Mouse (Mus musculus): ENCODE measurements around the gene Olfr642. TPM values are rescaled to one million over a fixed set of nuclear protein-coding genes. Genes with fewer than 3 reads are reported as not detected.

Olfr642 gene
- polyA plus RNA-seq (2015; fragmentation: Illumina TruSeq; extraction: RNeasy Lipid Tissue Mini Kit (QIAGEN cat#74804); ENCODE audit: insufficient read depth, low read depth, low replicate concordance) = not detected

DNA sequence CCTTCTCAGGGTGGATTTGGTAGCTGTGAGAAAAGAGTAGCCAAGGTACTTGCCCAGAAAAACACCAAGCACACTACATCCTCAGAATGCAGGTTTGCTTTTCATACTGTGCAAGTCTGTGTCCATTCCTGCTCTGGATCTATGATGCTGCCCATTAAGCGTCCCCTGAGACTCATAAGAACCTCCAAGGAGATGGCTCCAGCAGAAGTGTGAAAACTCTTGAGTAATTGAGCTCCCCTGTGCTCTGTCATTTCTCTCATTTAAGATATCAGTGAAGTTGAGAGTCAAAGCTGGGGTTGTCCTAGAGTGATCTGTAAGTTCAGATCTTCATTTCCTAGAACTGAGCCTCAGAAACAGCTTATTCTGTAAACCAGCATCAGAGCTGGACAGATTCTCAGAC is at the start of gene Olfr642:
Olfr642 (minus strand) TSS at position 101 of the 400 bp plus-strand sequence.

DNA sequence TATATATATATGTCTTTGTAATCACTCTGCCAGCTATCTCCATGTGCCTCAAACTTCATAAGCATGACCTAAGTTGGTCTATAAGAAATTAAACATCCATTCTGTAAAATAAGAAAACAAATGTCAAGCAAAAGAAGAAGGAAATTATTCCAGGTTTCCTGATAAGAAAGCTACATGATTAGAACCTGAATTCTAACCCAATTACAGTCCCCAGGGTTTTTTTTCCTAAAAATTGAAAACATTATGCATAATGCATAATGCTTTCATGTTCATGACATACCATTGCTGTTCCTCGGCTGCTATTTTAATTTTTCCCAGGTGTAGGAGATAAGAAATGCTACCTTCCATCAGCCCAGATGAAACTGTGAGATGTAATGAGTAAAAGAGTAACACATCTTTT is 32.9 kb upstream of the Olfr642 start, which contains the start of gene Olfr645:
Olfr645 (minus strand) TSS at position 101 of the 400 bp plus-strand sequence.

DNA sequence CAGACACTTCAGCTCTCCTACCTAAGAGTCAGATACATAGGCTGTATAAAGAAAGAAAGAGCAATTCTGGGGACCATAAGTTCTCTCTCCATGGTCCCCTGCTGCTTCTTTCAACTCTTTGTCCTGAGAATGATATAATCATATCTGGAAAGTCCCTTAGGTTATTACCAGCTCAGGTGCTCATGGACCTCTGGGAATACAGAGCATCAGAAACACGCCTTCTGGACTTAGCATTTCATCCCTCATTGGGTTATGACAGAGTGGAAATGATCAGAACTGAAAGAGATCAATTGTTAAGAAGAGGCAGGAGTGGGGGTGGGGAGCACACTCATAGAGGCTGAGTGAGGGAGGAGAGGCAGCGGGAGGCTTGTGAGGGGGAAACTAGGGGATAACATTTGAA is 19.3 kb upstream of the Olfr642 start, which contains the start of gene Olfr644:
Olfr644 (minus strand) TSS at position 101 of the 400 bp plus-strand sequence.

DNA sequence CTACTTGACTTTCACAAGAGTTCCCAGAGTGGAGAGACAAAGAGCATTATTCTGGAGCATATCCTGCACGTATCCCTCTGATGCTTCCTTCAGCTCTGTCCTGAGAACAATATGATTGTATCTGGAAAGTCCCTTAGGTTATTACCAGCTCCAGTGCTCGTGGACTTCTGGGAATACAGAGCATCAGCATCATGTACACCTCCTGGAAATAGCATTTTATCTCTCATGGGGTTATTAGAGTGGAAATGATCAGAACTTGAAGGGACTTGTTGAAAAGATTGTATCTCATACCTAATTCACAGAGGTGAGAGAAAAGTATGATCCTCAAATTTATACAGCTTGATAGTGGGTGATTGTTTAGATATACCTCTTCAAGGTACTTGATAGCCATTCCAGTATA is 8.9 kb upstream of the Olfr642 start, which contains the start of gene 4930516K23Rik:
4930516K23Rik (minus strand) TSS at position 101 of the 400 bp plus-strand sequence.

DNA sequence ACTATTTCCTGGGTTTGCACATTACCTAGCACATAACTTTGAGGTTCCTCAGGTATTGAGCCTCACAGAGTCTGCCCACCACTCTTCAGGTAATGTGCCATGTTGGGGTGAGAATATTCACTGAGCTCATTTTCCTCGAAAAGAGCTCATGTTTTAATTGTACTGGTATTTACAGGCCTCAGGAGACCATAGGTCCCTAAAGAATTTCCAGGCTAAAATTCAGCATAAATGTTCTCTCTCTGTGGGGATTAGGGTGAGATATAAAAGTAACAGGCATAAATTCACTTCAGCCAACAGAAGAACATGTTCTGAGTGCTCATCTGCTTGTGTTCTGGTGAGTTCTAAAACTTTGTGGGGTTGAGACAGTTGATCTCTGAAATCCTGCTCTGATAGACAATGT is 17.3 kb downstream of the Olfr642 start, which contains the start of gene Olfr641:
Olfr641 (plus strand) TSS at position 301 of the 400 bp plus-strand sequence.

DNA sequence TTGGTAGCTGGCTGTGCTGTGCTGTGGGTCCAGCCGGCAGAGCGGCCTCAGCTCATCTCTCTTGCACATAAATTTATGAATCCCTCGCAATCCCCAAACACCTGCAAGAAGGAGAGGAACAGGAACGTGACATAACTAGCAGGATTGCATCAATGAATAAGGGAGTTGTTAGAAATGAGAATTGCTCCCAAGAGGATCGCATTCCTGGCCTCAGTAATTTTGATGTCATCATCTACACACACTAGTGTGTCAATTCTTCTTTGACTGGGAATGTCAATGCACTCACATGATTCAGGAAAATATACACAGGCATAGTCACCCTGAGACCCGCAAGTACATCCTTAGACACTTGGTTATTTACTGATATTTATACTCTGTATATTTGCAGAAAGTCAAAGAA is 27.0 kb downstream of the Olfr642 start, which contains the start of gene Olfr640:
Olfr640 (minus strand) TSS at position 101 of the 400 bp plus-strand sequence.

GRCm38 (mm10) chr7:104017203-104017602 is 35.3 kb downstream of the Olfr642 start, which contains the start of gene Olfr639:
Gene Olfr639 (minus strand): TSS chr7:104017303.

GRCm38 (mm10) chr7:103998446-103998845 is 54.0 kb downstream of the Olfr642 start, which contains the start of gene Olfr638:
Gene Olfr638 (plus strand): TSS chr7:103998746.

Other genes starting within 250 kb of the Olfr642 start
- gene Hbb-bt, start 238.7 kb downstream of the Olfr642 start, polyA plus RNA-seq (2015; fragmentation: Illumina TruSeq; extraction: RNeasy Lipid Tissue Mini Kit (QIAGEN cat#74804); ENCODE audit: insufficient read depth, low read depth, low replicate concordance) = 331 TPM
- 2,689 TPM for gene Hbb-bs, start 224.6 kb downstream of the Olfr642 start, polyA plus RNA-seq (2015; fragmentation: Illumina TruSeq; extraction: RNeasy Lipid Tissue Mini Kit (QIAGEN cat#74804); ENCODE audit: insufficient read depth, low read depth, low replicate concordance)
- gene Hbb-bh2, start 212.1 kb downstream of the Olfr642 start, polyA plus RNA-seq (2015; fragmentation: Illumina TruSeq; extraction: RNeasy Lipid Tissue Mini Kit (QIAGEN cat#74804); ENCODE audit: insufficient read depth, low read depth, low replicate concordance) = not detected
- gene Hbb-bh1, start 209.5 kb downstream of the Olfr642 start, polyA plus RNA-seq (2015; fragmentation: Illumina TruSeq; extraction: RNeasy Lipid Tissue Mini Kit (QIAGEN cat#74804); ENCODE audit: insufficient read depth, low read depth, low replicate concordance) = not detected
- not detected for gene Hbb-y, start 199.4 kb downstream of the Olfr642 start, polyA plus RNA-seq (2015; fragmentation: Illumina TruSeq; extraction: RNeasy Lipid Tissue Mini Kit (QIAGEN cat#74804); ENCODE audit: insufficient read depth, low read depth, low replicate concordance)
- gene Olfr66, start 166.4 kb downstream of the Olfr642 start, polyA plus RNA-seq (2015; fragmentation: Illumina TruSeq; extraction: RNeasy Lipid Tissue Mini Kit (QIAGEN cat#74804); ENCODE audit: insufficient read depth, low read depth, low replicate concordance) = not detected
- gene Olfr64, start 158.2 kb downstream of the Olfr642 start, polyA plus RNA-seq (2015; fragmentation: Illumina TruSeq; extraction: RNeasy Lipid Tissue Mini Kit (QIAGEN cat#74804); ENCODE audit: insufficient read depth, low read depth, low replicate concordance) = not detected
- not detected for gene Olfr65, start 149.2 kb downstream of the Olfr642 start, polyA plus RNA-seq (2015; fragmentation: Illumina TruSeq; extraction: RNeasy Lipid Tissue Mini Kit (QIAGEN cat#74804); ENCODE audit: insufficient read depth, low read depth, low replicate concordance)
- not detected for gene Olfr631, start 123.8 kb downstream of the Olfr642 start, polyA plus RNA-seq (2015; fragmentation: Illumina TruSeq; extraction: RNeasy Lipid Tissue Mini Kit (QIAGEN cat#74804); ENCODE audit: insufficient read depth, low read depth, low replicate concordance)
- not detected for gene Olfr632, start 118.3 kb downstream of the Olfr642 start, polyA plus RNA-seq (2015; fragmentation: Illumina TruSeq; extraction: RNeasy Lipid Tissue Mini Kit (QIAGEN cat#74804); ENCODE audit: insufficient read depth, low read depth, low replicate concordance)
- not detected for gene Olfr633, start 108.2 kb downstream of the Olfr642 start, polyA plus RNA-seq (2015; fragmentation: Illumina TruSeq; extraction: RNeasy Lipid Tissue Mini Kit (QIAGEN cat#74804); ENCODE audit: insufficient read depth, low read depth, low replicate concordance)
- gene Olfr635, start 81.5 kb downstream of the Olfr642 start, polyA plus RNA-seq (2015; fragmentation: Illumina TruSeq; extraction: RNeasy Lipid Tissue Mini Kit (QIAGEN cat#74804); ENCODE audit: insufficient read depth, low read depth, low replicate concordance) = not detected
- not detected for gene Olfr638, start 53.9 kb downstream of the Olfr642 start, polyA plus RNA-seq (2015; fragmentation: Illumina TruSeq; extraction: RNeasy Lipid Tissue Mini Kit (QIAGEN cat#74804); ENCODE audit: insufficient read depth, low read depth, low replicate concordance)
- gene Olfr639, start 35.4 kb downstream of the Olfr642 start, polyA plus RNA-seq (2015; fragmentation: Illumina TruSeq; extraction: RNeasy Lipid Tissue Mini Kit (QIAGEN cat#74804); ENCODE audit: insufficient read depth, low read depth, low replicate concordance) = not detected
- gene Olfr640, start 27.1 kb downstream of the Olfr642 start, polyA plus RNA-seq (2015; fragmentation: Illumina TruSeq; extraction: RNeasy Lipid Tissue Mini Kit (QIAGEN cat#74804); ENCODE audit: insufficient read depth, low read depth, low replicate concordance) = not detected
- gene Olfr641, start 17.2 kb downstream of the Olfr642 start, polyA plus RNA-seq (2015; fragmentation: Illumina TruSeq; extraction: RNeasy Lipid Tissue Mini Kit (QIAGEN cat#74804); ENCODE audit: insufficient read depth, low read depth, low replicate concordance) = not detected
- gene 4930516K23Rik, start 8.8 kb upstream of the Olfr642 start, polyA plus RNA-seq (2015; fragmentation: Illumina TruSeq; extraction: RNeasy Lipid Tissue Mini Kit (QIAGEN cat#74804); ENCODE audit: insufficient read depth, low read depth, low replicate concordance) = not detected
- not detected for gene Olfr644, start 19.2 kb upstream of the Olfr642 start, polyA plus RNA-seq (2015; fragmentation: Illumina TruSeq; extraction: RNeasy Lipid Tissue Mini Kit (QIAGEN cat#74804); ENCODE audit: insufficient read depth, low read depth, low replicate concordance)
- gene Olfr645, start 32.8 kb upstream of the Olfr642 start, polyA plus RNA-seq (2015; fragmentation: Illumina TruSeq; extraction: RNeasy Lipid Tissue Mini Kit (QIAGEN cat#74804); ENCODE audit: insufficient read depth, low read depth, low replicate concordance) = not detected
- not detected for gene Olfr646, start 52.2 kb upstream of the Olfr642 start, polyA plus RNA-seq (2015; fragmentation: Illumina TruSeq; extraction: RNeasy Lipid Tissue Mini Kit (QIAGEN cat#74804); ENCODE audit: insufficient read depth, low read depth, low replicate concordance)
- not detected for gene Ubqln5, start 77.2 kb upstream of the Olfr642 start, polyA plus RNA-seq (2015; fragmentation: Illumina TruSeq; extraction: RNeasy Lipid Tissue Mini Kit (QIAGEN cat#74804); ENCODE audit: insufficient read depth, low read depth, low replicate concordance)
- gene Olfr643, start 84.7 kb upstream of the Olfr642 start, polyA plus RNA-seq (2015; fragmentation: Illumina TruSeq; extraction: RNeasy Lipid Tissue Mini Kit (QIAGEN cat#74804); ENCODE audit: insufficient read depth, low read depth, low replicate concordance) = not detected
- gene Ubqln3, start 90.6 kb upstream of the Olfr642 start, polyA plus RNA-seq (2015; fragmentation: Illumina TruSeq; extraction: RNeasy Lipid Tissue Mini Kit (QIAGEN cat#74804); ENCODE audit: insufficient read depth, low read depth, low replicate concordance) = not detected
- gene Ubqlnl, start 97.9 kb upstream of the Olfr642 start, polyA plus RNA-seq (2015; fragmentation: Illumina TruSeq; extraction: RNeasy Lipid Tissue Mini Kit (QIAGEN cat#74804); ENCODE audit: insufficient read depth, low read depth, low replicate concordance) = not detected
- gene Olfm5, start 112.2 kb upstream of the Olfr642 start, polyA plus RNA-seq (2015; fragmentation: Illumina TruSeq; extraction: RNeasy Lipid Tissue Mini Kit (QIAGEN cat#74804); ENCODE audit: insufficient read depth, low read depth, low replicate concordance) = not detected
- 0.28 TPM for gene Olfr648, start 130.7 kb upstream of the Olfr642 start, polyA plus RNA-seq (2015; fragmentation: Illumina TruSeq; extraction: RNeasy Lipid Tissue Mini Kit (QIAGEN cat#74804); ENCODE audit: insufficient read depth, low read depth, low replicate concordance)
- not detected for gene Olfr649, start 143.3 kb upstream of the Olfr642 start, polyA plus RNA-seq (2015; fragmentation: Illumina TruSeq; extraction: RNeasy Lipid Tissue Mini Kit (QIAGEN cat#74804); ENCODE audit: insufficient read depth, low read depth, low replicate concordance)
- not detected for gene Trim6, start 166.1 kb upstream of the Olfr642 start, polyA plus RNA-seq (2015; fragmentation: Illumina TruSeq; extraction: RNeasy Lipid Tissue Mini Kit (QIAGEN cat#74804); ENCODE audit: insufficient read depth, low read depth, low replicate concordance)
- 2.8 TPM for gene Trim34a, start 191.8 kb upstream of the Olfr642 start, polyA plus RNA-seq (2015; fragmentation: Illumina TruSeq; extraction: RNeasy Lipid Tissue Mini Kit (QIAGEN cat#74804); ENCODE audit: insufficient read depth, low read depth, low replicate concordance)
- 0.42 TPM for gene Trim5, start 235.4 kb upstream of the Olfr642 start, polyA plus RNA-seq (2015; fragmentation: Illumina TruSeq; extraction: RNeasy Lipid Tissue Mini Kit (QIAGEN cat#74804); ENCODE audit: insufficient read depth, low read depth, low replicate concordance)

Measured in pancreas, adult 10 weeks (tissue).